Comparison of ENCODE assay signal across 1 mouse cellular context in genomic region chr6:72440186-72440990, GRCm38 (mm10).
A peak's percentile ranks its signal among the peaks of the same experiment; 100 is the strongest.
TF ChIP-seq lines count a peak whose summit lies in the region.

No protein-coding gene starts in this region.

TF ChIP-seq in CH12.LX, 34 proteins besides CTCF, POLR2A, EP300 and RAD21 (continued from another document):
- no peak for TF ChIP-seq BHLHE40 (IDR thresholded peaks at IDR 0.05; ENCODE audit: low read depth, low read length)
- TF ChIP-seq TBP (conservative IDR thresholded peaks at IDR 0.05; ENCODE audit: low read depth, low read length) = no peak
- no peak for TF ChIP-seq ETS1 (conservative IDR thresholded peaks at IDR 0.05; ENCODE audit: low read depth, low read length)
- peak; percentile 3; the same call in 1 of the 2 replicates for TF ChIP-seq MAX (IDR thresholded peaks at IDR 0.05; ENCODE audit: low read length)
- no peak for TF ChIP-seq USF2 (conservative IDR thresholded peaks at IDR 0.05; ENCODE audit: low read depth, low read length)
- no peak for TF ChIP-seq ZC3H11A (IDR thresholded peaks at IDR 0.05; ENCODE audit: low read depth, low read length)
- TF ChIP-seq MYC (IDR thresholded peaks at IDR 0.05; ENCODE audit: low read depth, low read length) = no peak; the same call in 1 of the 2 replicates
- no peak for TF ChIP-seq NRF1 (IDR thresholded peaks at IDR 0.05; ENCODE audit: low read depth, low read length)
- TF ChIP-seq ZMIZ1 (IDR thresholded peaks at IDR 0.05; ENCODE audit: low read depth, low read length) = 0 out of 2 replicates have a peak, but pooled peaks have one; percentile 35
- no peak for TF ChIP-seq ZNF384 (IDR thresholded peaks at IDR 0.05; ENCODE audit: low read depth, low read length)
- no peak for TF ChIP-seq JUND (conservative IDR thresholded peaks at IDR 0.05; ENCODE audit: low read depth, low read length)
- no peak for TF ChIP-seq IRF4 (IDR thresholded peaks at IDR 0.05; ENCODE audit: low read depth, low read length)
- TF ChIP-seq CHD1 (IDR thresholded peaks at IDR 0.05; ENCODE audit: low read depth, low read length) = 0 out of 2 replicates have a peak, but pooled peaks have one; percentile 38
- TF ChIP-seq ZKSCAN1 (IDR thresholded peaks at IDR 0.05; ENCODE audit: borderline replicate concordance, low read depth, low read length) = no peak
TF ChIP-seq in CH12.LX: peak in this region for 6.
